Mouse (Mus musculus): ENCODE results near the gene Mapk12.

DNA sequence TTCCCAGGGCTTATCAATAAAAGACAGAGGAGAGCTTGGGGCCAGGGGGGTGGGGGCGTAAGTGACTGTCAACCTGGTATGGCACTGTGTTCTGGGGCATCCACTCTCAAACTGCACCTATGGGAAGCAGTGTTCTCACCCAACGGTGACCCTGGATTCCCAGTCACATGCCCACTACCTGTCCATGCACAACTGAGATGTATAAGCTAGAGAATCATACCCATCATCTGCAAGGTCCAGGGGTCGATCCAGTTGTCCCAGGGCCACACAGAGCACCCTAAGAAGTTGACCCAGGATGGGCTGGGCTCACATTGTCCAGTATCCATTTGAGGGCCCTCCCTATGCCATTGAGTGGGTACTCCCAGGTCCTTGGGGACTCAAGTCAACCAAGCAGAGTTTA, 16.2 kb downstream of the Mapk12 start:
- TF ChIP-seq MAX (IDR thresholded peaks at IDR 0.05) (no peak), CTCF (IDR thresholded peaks at IDR 0.05; ENCODE audit: control insufficient read depth, insufficient read depth, insufficient read length) (no peak), MYOD1 (IDR thresholded peaks at IDR 0.05; ENCODE audit: control insufficient read depth, insufficient read length, low read depth) (no peak), USF1 (IDR thresholded peaks at IDR 0.05; ENCODE audit: low read depth) (no peak)
